Mouse (Mus musculus) heart, postnatal 0 days (tissue): Measurements from ENCODE around the gene Mrps7.

Experiments
- CTCF ChIP-seq: IDR thresholded peaks from 2 replicates; pipeline ENCODE4 v1.5.1; 2016; ENCODE audit warnings: antibody characterized with exemption, control low read depth, low read depth
- EP300 ChIP-seq: IDR thresholded peaks from 2 replicates; pipeline ENCODE4 v1.6.1; 2016; ENCODE audit warnings: antibody characterized with exemption, low read depth

DNA sequence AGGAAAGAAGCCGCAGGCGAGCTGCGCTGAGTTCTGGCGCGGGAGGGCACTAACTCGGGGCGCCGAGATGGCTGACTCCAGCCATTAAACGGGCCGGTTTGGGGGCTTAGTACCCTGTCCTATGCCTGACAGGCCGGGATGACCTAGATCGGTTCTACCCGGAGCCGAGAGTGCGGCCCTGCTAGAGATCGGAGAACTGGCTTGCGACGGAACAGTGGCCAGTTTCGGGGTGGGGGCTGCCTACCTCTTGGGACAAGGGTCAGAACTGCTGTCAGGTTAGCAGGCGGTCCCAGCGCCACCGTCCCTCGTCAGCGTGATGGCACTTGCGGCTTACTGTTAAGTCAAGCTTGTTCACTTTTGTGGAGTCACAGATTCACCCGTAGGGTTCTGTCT is 575 bp downstream of the Mrps7 start:
- TF ChIP-seq EP300 (no peak), CTCF (no peak)
